ENCODE assay signal across 36 mouse cellular contexts in genomic region chr6:24600134-24600533, GRCm38 (mm10). TPM values are rescaled to one million over a fixed set of nuclear protein-coding genes. Genes with fewer than 3 reads are reported as not detected.
DNase-seq lines count a peak whose midpoint lies in the region; ATAC-seq lines count a peak whose summit lies in the region.
"Had no signal": no experiment of that assay in that cellular context is flagged by ENCODE, and none has a peak within 500 bp of the region (broad histone marks: within the 10 kb centered on the region; RNA-seq: fewer than 3 reads in every experiment).

No protein-coding gene starts in this region.

- 37% methylated on average over 6 of the region's 6 CpGs for WGBS in heart, embryonic 13.5 days

- H3K4me1 ChIP-seq in heart, embryonic 13.5 days, result peaks cover 50% of the 10 kb centered on the region
- H3K4me1 ChIP-seq: embryonic facial prominence, embryonic 12.5 days; hindbrain, embryonic 15.5 days; limb, embryonic 13.5 days; stomach, embryonic 15.5 days had no signal

- peak overlapping the region; percentile 99 for H3K27ac ChIP-seq in heart, embryonic 13.5 days (replicated peaks)
- H3K27ac ChIP-seq: embryonic facial prominence, embryonic 12.5 days; hindbrain, embryonic 10.5 days; hindbrain, embryonic 15.5 days; left cerebral cortex, adult 2 months; limb, embryonic 13.5 days; lung, embryonic 15.5 days; midbrain, embryonic 12.5 days; stomach, embryonic 15.5 days had no signal

- H3K36me3 ChIP-seq in heart, embryonic 13.5 days, result peaks cover 30% of the 10 kb centered on the region
- H3K36me3 ChIP-seq: embryonic facial prominence, embryonic 12.5 days; G1E; hindbrain, embryonic 10.5 days; hindbrain, embryonic 15.5 days; limb, embryonic 13.5 days; lung, embryonic 15.5 days; midbrain, embryonic 12.5 days; stomach, embryonic 15.5 days had no signal

- H3K27me3 ChIP-seq in heart, embryonic 13.5 days (replicated peaks), result no peaks in the 10 kb centered on the region
- H3K27me3 ChIP-seq: embryonic facial prominence, embryonic 12.5 days; hindbrain, embryonic 15.5 days; limb, embryonic 13.5 days; lung, embryonic 15.5 days; megakaryocyte, embryonic 14.5 days; midbrain, embryonic 12.5 days; stomach, embryonic 15.5 days had no signal

- H3K9ac ChIP-seq in heart, embryonic 13.5 days, result peak overlapping the region; percentile 92
- H3K9ac ChIP-seq: embryonic facial prominence, embryonic 12.5 days; hindbrain, embryonic 15.5 days; limb, embryonic 13.5 days; lung, embryonic 15.5 days; midbrain, embryonic 12.5 days; stomach, embryonic 15.5 days had no signal

- intact Hi-C loops in left cerebral cortex, postnatal 36 days (cut with DNase I), result no loop called here

- peak overlapping the region; percentile 64 for H3K4me3 ChIP-seq in heart, embryonic 13.5 days
- H3K4me3 ChIP-seq: embryonic facial prominence, embryonic 12.5 days; hindbrain, embryonic 10.5 days; hindbrain, embryonic 15.5 days; left cerebral cortex, adult 2 months; limb, embryonic 13.5 days; lung, embryonic 15.5 days; megakaryocyte, embryonic 14.5 days; midbrain, embryonic 12.5 days; stomach, embryonic 15.5 days had no signal

- DNase-seq in heart, adult 11 months, result peak; percentile 86
- no peak for DNase-seq in heart, postnatal 4 days
- DNase-seq in heart, adult 9 months (ENCODE audit: low spot score in 2 of 2), result no peak
- peak; percentile 51 for DNase-seq in adipocyte (ENCODE audit: low spot score)
- DNase-seq in left cerebral cortex, postnatal 36 days (ENCODE audit: low spot score in 2 of 2), result no peak
- no peak for DNase-seq in ovary, adult 18-20 months (ENCODE audit: low spot score)
- DNase-seq: adrenal gland, postnatal 14 days; B cell, adult 2 months; cerebellum, adult 11 months; cerebellum, adult 9-10 months; cerebellum, postnatal 36 days; embryo, embryonic 11 days; kidney, adult 11 months; kidney, postnatal 25 days; retina, postnatal 1 day; right cerebral cortex, postnatal 14 days had no signal

- ATAC-seq in heart, embryonic 13.5 days (ENCODE audit: extremely low read depth, insufficient number of reproducible peaks, low FRiP score, low TSS enrichment), result no peak
- ATAC-seq in megakaryocyte progenitor cell, adult 5-6 weeks (replicated peaks; ENCODE audit: poor library complexity), result peak; percentile 42; the same call in 1 of the 2 replicates
- ATAC-seq: forebrain, embryonic 14.5 days; inflammation-experienced regulatory T-cells, adult 6 months had no signal

- no peaks in the 10 kb centered on the region for H3K9me3 ChIP-seq in heart, embryonic 13.5 days
- H3K9me3 ChIP-seq: embryonic facial prominence, embryonic 12.5 days; G1E; hindbrain, embryonic 10.5 days; hindbrain, embryonic 15.5 days; limb, embryonic 13.5 days; lung, embryonic 15.5 days; midbrain, embryonic 12.5 days; stomach, embryonic 15.5 days had no signal

- peak overlapping the region; percentile 80 for H3K4me2 ChIP-seq in heart, embryonic 13.5 days
- H3K4me2 ChIP-seq: embryonic facial prominence, embryonic 12.5 days; hindbrain, embryonic 15.5 days; limb, embryonic 13.5 days; liver, embryonic 11.5 days; lung, embryonic 15.5 days; midbrain, embryonic 12.5 days; stomach, embryonic 15.5 days had no signal

RNA-seq across cellular contexts. Expression of gene Lmod2, which starts 2.6 kb away (rescaled TPM):
- total RNA-seq in heart, postnatal 4 days (2021), result 100 to 1,000 TPM; 183 to 207 TPM
- 42.8 and 46.8 TPM in 2 replicates for polyA plus RNA-seq in heart, embryonic 13.5 days (2015; fragmentation: Nextera tagmentation; extraction: Ambion mirVana)
- not detected in 2 replicates for total RNA-seq in megakaryocyte progenitor cell, adult 5-6 weeks (2015)
- not detected in 2 replicates for total RNA-seq in megakaryocyte progenitor cell, adult 5-6 weeks (2017)
- not detected for total RNA-seq in left cerebral cortex, postnatal 36 days (2021)
- total RNA-seq: adrenal gland, postnatal 14 days; layer of hippocampus, adult 18-20 months; layer of hippocampus, postnatal 14 days; left cerebral cortex, adult 2 months; left cerebral cortex, postnatal 25 days had no signal
- polyA plus RNA-seq: forebrain, embryonic 14.5 days; G1E; hindbrain, embryonic 10.5 days; hindbrain, embryonic 15.5 days; inflammation-experienced regulatory T-cells, adult 6 months; kidney, embryonic 14.5 days; midbrain, embryonic 12.5 days; neural tube, embryonic 14.5 days had no signal

Comparison
In these comparisons a context has a peak if more than half of its experiments do, and no peak if none do; other contexts are left out.
1. DNase-seq: peak in heart, adult 11 months (single experiment) and adipocyte (single experiment); none in heart, postnatal 4 days (single experiment), heart, adult 9 months (0 of 2), left cerebral cortex, postnatal 36 days (0 of 2) and ovary, adult 18-20 months (single experiment).
2. RNA of gene Lmod2, which starts 2.6 kb away (total RNA-seq): 183 to 207 TPM in heart, postnatal 4 days; not detected in megakaryocyte progenitor cell, adult 5-6 weeks and not detected in left cerebral cortex, postnatal 36 days; every median in the first group is over 100 times any median in the second.